Mouse (Mus musculus): Measurements from ENCODE around the gene Wipf3.

DNA sequence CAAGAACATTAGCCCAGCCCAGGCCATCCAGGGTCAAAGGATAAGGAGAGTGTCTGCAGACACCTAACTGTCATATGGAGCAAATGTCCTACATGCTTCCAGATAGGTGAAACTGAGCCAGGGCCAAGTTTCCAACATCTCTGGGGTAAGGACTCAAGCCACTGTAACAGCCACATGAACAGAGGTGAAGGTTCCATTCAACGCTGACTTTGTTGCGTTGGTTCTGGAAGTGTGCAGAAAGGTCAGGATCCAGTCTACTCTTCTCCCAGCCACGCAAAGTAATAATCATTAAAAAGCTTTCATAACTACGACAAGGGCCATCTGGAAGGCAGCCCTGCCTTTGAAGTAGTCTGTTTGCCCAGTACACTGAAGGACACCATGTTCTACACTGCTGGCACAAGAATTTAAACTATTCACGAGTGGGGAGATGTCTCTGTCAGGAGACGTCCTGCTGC, 73.3 kb downstream of the Wipf3 start:
- no peak for TF ChIP-seq POLR2A (IDR thresholded peaks at IDR 0.05; ENCODE audit: insufficient read length, low read depth)
- no peak for TF ChIP-seq TCF12 (IDR thresholded peaks at IDR 0.05; ENCODE audit: insufficient read depth, poor library complexity, severe bottlenecking)
- TF ChIP-seq USF1 (IDR thresholded peaks at IDR 0.05; ENCODE audit: low read depth) = no peak
- no peak for TF ChIP-seq CEBPB (IDR thresholded peaks at IDR 0.05; ENCODE audit: insufficient read depth, poor library complexity, severe bottlenecking)
- TF ChIP-seq SRF (IDR thresholded peaks at IDR 0.05; ENCODE audit: control insufficient read depth, insufficient read length, low read depth) = no peak
- TF ChIP-seq MAX (IDR thresholded peaks at IDR 0.05; ENCODE audit: low read depth) = no peak
- TF ChIP-seq TCF3 (IDR thresholded peaks at IDR 0.05; ENCODE audit: insufficient read length, low read depth) = no peak
- TF ChIP-seq POLR2AphosphoS2 (IDR thresholded peaks at IDR 0.05; ENCODE audit: insufficient read length, low read depth) = no peak
- TF ChIP-seq E2F4 (IDR thresholded peaks at IDR 0.05; ENCODE audit: insufficient read depth) = no peak
- TF ChIP-seq REST (IDR thresholded peaks at IDR 0.05; ENCODE audit: insufficient read depth, insufficient read length) = no peak
- TF ChIP-seq MYOD1 (IDR thresholded peaks at IDR 0.05; ENCODE audit: control insufficient read depth in 1 of 3, insufficient read length in 2 of 3, low read depth in 2 of 3) = no peak
